Mouse (Mus musculus) kidney, embryonic 15.5 days (tissue): ENCODE measurements around the gene Gipc2. TPM values are rescaled to one million over a fixed set of nuclear protein-coding genes. Genes with fewer than 3 reads are reported as not detected.
"Not testable (repeated sequence)": the region's sequence is repeated elsewhere in the genome, so short reads cannot be mapped to it uniquely, and the experiment has no call there.

Experiments used
- ATAC-seq: fragments of 200-750 bp; cut with Nextera tagmentation; replicated peaks from 2 replicates; pipeline ENCODE4 v1.8.0; 2017; ENCODE audit warnings: moderate TSS enrichment; ENCODE audit not compliant: low FRiP score
- H3K27ac ChIP-seq: fragments of 300-500 bp; sonication (generic); 2 replicates; pipeline ENCODE4 v1.5.1; 2015; ENCODE audit warnings: mild to moderate bottlenecking, inconsistent platforms
- H3K27me3 ChIP-seq: fragments of 300-500 bp; sonication (generic); 2 replicates; pipeline ENCODE4 v1.6.1; 2015; ENCODE audit warnings: inconsistent platforms
- H3K36me3 ChIP-seq: fragments of 300-500 bp; sonication (generic); 2 replicates; pipeline ENCODE4 v1.6.1; 2015; ENCODE audit warnings: inconsistent platforms
- H3K4me1 ChIP-seq: fragments of 300-500 bp; sonication (generic); 2 replicates; pipeline ENCODE4 v1.6.1; 2015; ENCODE audit warnings: inconsistent platforms
- H3K4me2 ChIP-seq: fragments of 300-500 bp; sonication (generic); 2 replicates; pipeline ENCODE4 v1.6.1; 2015; ENCODE audit warnings: moderate library complexity, mild to moderate bottlenecking, inconsistent platforms
- H3K4me3 ChIP-seq: fragments of 300-500 bp; sonication (generic); replicated peaks from 2 replicates; pipeline ENCODE4 v1.5.1; 2015; ENCODE audit warnings: mild to moderate bottlenecking, inconsistent platforms
- H3K9ac ChIP-seq: fragments of 300-500 bp; sonication (generic); 2 replicates; pipeline ENCODE4 v1.6.1; 2015; ENCODE audit warnings: mild to moderate bottlenecking, inconsistent platforms
- H3K9me3 ChIP-seq: fragments of 300-500 bp; sonication (generic); replicated peaks from 2 replicates; pipeline ENCODE4 v1.6.1; 2016; ENCODE audit warnings: inconsistent platforms
- WGBS: fragments of 180-500 bp; shearing (Covaris S2); methylation state at CpG from one replicate; pipeline ENCODE4 v1.1.7; 2015; ENCODE audit warnings: mixed read lengths; 5-methylcytosine and 5-hydroxymethylcytosine counted together
- polyA plus RNA-seq: library from polyadenylated mRNA; unstranded; fragments of >200 nt; fragmentation: Nextera tagmentation; extraction: Ambion mirVana; gene quantifications from 2 replicates; pipeline ENCODE4 v1.2.1, GENCODE M21; 2015

Gipc2 gene
- polyA plus RNA-seq, 1 experiment from 2014 or later, result 25.4 TPM

DNA sequence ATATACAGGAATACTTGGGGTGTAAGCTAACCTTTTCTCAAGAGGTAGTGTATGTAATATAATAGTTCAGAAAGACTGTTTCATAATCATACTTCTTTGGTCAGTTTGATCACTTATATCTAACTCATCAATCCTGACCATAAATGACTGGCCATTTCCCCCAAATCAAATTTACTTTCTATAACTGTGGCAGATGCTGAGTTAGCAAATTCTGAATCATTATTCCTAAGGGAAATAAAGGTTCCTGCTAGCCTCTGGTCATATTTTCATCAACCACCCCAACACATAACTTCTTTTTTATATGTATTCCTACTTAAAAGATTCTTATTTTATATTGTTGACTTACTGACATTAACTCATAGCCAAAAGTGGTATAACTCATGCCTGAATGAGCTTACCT is 36.9 kb upstream of the Gipc2 start:
- Histone ChIP-seq H3K27ac (no peak overlapping the region), H3K9ac (no peak overlapping the region), H3K4me2 (no peak overlapping the region), H3K4me1 (no peaks in the 10 kb centered on the region), H3K36me3 (no peaks in the 10 kb centered on the region), H3K4me3 (no peak overlapping the region), H3K27me3 (no peaks in the 10 kb centered on the region), H3K9me3 (no peaks in the 10 kb centered on the region)
- ATAC-seq, result no peak

DNA sequence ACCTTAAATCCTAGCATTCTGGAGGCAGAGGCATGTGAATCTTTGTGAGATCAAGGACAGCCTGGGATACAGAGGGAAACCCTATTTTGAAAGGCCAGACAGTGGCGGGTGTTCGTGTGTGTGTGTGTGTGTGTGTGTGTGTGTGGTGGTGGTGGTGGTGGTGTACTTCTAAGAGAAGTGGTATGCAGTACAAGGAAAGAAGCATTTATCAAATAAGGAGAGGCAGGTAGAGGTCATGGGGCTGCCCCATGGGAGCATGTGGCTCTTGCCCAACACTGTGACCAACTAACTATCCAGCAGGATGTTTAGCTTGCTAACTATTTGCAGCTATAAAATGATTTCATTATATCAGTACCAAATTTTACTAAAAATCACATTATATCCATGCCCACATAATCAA is 35.6 kb upstream of the Gipc2 start:
- 94% methylated on average over 2 of the region's 2 CpGs for WGBS
- no peaks in the 10 kb centered on the region for H3K9me3 ChIP-seq
- no peaks in the 10 kb centered on the region for H3K4me1 ChIP-seq
- H3K36me3 ChIP-seq, result no peaks in the 10 kb centered on the region
- H3K27ac ChIP-seq, result no peak overlapping the region
- H3K4me3 ChIP-seq, result no peak overlapping the region
- ATAC-seq, result no peak
- H3K4me2 ChIP-seq, result no peak overlapping the region
- H3K27me3 ChIP-seq, result no peaks in the 10 kb centered on the region
- no peak overlapping the region for H3K9ac ChIP-seq

DNA sequence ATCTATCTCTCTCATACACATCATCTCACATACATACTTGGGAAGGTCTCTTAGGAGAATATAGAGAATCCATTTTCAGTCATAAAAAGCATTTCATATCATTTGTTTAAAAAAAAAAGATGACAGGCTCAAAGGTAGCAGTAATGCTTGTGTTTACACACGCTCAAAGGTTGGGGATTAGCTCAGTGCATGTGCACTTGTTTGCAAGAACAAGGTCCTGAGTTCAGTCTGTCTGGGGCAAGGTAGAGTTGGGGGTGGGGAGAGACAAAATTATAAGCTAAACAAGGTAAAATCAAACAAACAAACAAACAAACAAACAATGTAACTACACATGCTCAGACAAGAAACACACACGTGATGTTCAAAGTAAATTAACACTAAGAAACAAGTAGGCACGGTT is 35.2 kb upstream of the Gipc2 start:
- Histone ChIP-seq H3K4me2 (no peak overlapping the region), H3K4me3 (no peak overlapping the region), H3K9me3 (no peaks in the 10 kb centered on the region), H3K9ac (no peak overlapping the region), H3K4me1 (no peaks in the 10 kb centered on the region), H3K27me3 (no peaks in the 10 kb centered on the region), H3K36me3 (no peaks in the 10 kb centered on the region), H3K27ac (no peak overlapping the region)
- 90% methylated on average over 3 of the region's 3 CpGs for WGBS
- ATAC-seq, result no peak

DNA sequence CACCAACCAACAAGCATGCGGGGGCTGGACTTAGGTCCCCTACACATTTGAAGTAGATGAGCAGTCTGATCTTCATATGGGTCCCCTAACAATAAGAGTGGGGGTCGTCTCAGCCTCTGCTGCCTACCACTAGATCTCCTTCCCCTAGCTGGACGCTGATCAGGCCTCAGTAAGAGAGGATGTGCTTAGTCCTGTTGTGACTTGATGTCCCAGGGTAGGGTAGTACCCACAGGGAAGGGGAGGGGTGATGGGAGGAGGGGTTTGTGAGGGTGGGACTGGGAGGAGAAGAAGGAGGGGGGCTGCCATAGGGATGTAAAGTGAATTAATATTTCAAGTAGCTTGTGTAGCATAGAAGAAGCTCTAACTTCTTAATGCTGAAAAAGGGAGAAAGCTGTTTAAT is 33.1 kb upstream of the Gipc2 start:
- no peak overlapping the region for H3K9ac ChIP-seq
- no peaks in the 10 kb centered on the region for H3K4me1 ChIP-seq
- 61% methylated on average over 3 of the region's 3 CpGs for WGBS
- H3K36me3 ChIP-seq, result no peaks in the 10 kb centered on the region
- H3K4me3 ChIP-seq, result no peak overlapping the region
- no peak overlapping the region for H3K27ac ChIP-seq
- no peak for ATAC-seq
- H3K27me3 ChIP-seq, result no peaks in the 10 kb centered on the region
- no peak overlapping the region for H3K4me2 ChIP-seq
- H3K9me3 ChIP-seq, result no peaks in the 10 kb centered on the region

DNA sequence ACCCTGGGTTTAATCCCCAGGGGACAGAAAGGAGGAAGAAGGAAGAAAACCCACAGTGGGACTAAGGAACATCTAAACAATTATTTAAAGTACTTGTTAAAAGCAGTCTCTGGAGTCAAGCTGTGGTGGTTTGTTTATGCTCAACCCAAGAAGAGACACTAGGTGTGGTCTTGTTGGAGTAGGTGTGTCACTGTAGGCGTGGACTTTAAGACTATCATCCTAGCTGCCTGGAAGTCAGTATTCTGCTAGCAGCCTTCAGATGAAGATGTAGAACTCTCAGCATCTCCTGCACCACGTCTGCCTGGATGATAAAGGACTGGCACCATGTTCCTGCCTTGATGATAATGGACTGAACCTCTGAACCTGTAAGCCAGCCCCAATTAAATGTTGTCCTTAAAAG is 31.2 kb upstream of the Gipc2 start:
- not testable (repeated sequence) for H3K27me3 ChIP-seq, H3K9me3 ChIP-seq, H3K9ac ChIP-seq, H3K4me3 ChIP-seq, H3K4me2 ChIP-seq, H3K4me1 ChIP-seq, H3K27ac ChIP-seq, ATAC-seq, H3K36me3 ChIP-seq
- 45% methylated on average over 2 of the region's 2 CpGs for WGBS

DNA sequence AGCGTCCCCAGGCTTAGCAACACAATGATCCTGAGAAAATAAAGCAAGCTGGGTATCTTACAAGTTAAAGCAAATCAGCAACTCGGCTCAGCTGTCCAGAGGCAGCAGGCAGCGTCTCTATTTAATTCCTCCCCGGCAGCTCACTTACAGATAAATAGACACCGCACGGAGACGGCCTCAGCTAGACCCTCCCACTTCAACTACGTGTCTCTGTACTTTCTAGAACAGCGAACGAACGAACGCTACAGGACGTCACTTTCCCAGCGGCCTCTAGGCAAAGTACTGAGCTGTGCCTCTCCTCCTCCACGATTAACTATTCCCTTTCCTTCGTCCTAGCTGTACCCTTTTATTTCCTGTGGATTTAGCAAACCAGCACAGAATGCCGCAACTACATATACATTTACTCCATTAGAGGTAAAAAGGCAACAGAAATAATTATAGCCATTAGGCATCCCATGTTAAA is 27.6 kb upstream of the Gipc2 start:
- Histone ChIP-seq H3K36me3 (no peaks in the 10 kb centered on the region), H3K27ac (peak overlapping the region; percentile 90), H3K4me3 (peak overlapping the region; percentile 52), H3K4me2 (peak overlapping the region; percentile 59), H3K4me1 (peaks cover 20% of the 10 kb centered on the region), H3K27me3 (no peaks in the 10 kb centered on the region), H3K9ac (peak overlapping the region; percentile 61), H3K9me3 (no peaks in the 10 kb centered on the region)
- WGBS, result under 1% methylated on average over 17 of the region's 17 CpGs
- peak; percentile 94 for ATAC-seq

DNA sequence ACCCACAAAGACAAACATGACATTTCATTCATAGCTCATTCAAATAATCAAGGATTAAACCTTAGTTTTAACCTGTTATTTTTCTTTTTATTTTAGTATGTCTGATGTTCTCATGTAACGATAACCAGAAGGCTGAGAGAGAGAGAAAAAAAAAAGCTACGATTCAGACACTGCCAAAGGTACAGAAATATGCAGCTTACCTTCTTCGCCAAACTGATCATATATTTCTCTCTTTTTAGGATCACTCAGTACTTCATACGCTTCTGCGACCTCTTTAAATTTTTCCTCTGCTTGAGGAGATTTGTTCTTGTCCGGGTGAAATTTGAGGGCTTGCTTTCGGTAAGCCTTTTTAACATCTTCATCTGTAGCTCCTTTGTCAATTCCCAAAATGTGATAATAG is 27.1 kb upstream of the Gipc2 start:
- no peaks in the 10 kb centered on the region for H3K9me3 ChIP-seq
- H3K4me2 ChIP-seq, result peak overlapping the region; percentile 59
- no peak for ATAC-seq
- H3K27me3 ChIP-seq, result no peaks in the 10 kb centered on the region
- peak overlapping the region; percentile 90 for H3K27ac ChIP-seq
- H3K4me1 ChIP-seq, result peaks cover 21% of the 10 kb centered on the region
- peak overlapping the region; percentile 61 for H3K9ac ChIP-seq
- 3% methylated on average over 7 of the region's 7 CpGs for WGBS
- no peaks in the 10 kb centered on the region for H3K36me3 ChIP-seq
- H3K4me3 ChIP-seq, result peak overlapping the region; percentile 52

DNA sequence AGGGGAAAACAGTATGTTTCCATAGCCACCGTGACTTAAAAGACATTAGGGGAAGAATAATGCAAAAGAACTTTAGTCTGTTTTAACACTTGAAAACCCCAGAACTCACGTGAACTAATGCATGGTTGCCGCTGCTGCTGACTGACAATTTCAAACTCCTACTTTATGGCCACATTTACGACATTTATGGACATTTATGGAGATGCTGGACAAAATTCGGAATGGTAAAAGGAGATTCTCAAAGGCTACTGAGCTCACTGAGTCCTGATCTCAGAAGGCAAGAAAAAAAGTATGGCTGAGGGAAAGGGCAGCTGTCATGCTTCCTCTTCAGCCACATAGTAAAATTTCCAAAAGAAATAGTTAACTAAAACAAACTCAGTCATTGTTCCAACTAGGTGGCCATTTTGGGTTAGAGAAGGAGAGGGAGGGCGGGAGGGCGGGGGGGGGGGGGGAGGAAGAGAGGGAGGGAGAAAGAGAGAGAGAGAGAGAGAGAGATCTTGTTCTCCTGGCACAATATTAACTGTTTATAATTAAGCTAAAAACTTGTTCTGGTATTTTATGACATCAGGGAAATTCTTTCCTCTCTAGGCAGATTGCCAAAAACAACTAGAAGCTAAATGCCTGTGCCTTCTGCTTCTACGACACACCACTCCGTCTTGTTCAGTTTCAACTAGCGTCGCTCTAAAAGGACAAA is 26.4 kb upstream of the Gipc2 start:
- Histone ChIP-seq H3K36me3 (no peaks in the 10 kb centered on the region), H3K9me3 (no peaks in the 10 kb centered on the region), H3K4me1 (peaks cover 21% of the 10 kb centered on the region), H3K4me2 (peak overlapping the region; percentile 65), H3K9ac (peak overlapping the region; percentile 53), H3K27me3 (no peaks in the 10 kb centered on the region), H3K27ac (peak overlapping the region; percentile 90), H3K4me3 (peak overlapping the region; percentile 49)
- ATAC-seq, result 0 out of 2 replicates have a peak, but pooled peaks have one; percentile 16
- 14% methylated on average over 11 of the region's 11 CpGs for WGBS

DNA sequence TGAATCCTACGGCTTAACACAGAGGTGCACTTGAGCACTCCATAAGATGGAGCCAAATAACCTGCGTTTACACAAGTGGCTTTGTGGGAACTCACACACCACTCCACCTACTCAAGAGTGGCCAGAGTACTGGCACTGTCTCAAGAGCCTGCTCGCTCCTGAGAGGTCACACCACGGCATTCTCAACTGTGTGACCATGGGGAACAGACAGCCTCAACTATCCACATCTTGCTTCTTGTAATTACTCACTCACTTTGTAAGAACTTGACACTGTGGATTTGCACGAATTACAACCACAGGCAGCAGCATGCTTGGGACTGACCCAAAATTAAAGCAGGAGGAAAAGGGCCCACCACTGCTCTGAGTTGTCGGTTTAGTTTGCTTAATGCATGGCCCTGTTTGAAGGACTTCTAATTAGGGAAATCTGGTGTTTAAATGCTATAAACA is 25.8 kb upstream of the Gipc2 start:
- peak; percentile 41 for ATAC-seq
- Histone ChIP-seq H3K27ac (peak overlapping the region; percentile 90), H3K9me3 (no peaks in the 10 kb centered on the region), H3K9ac (peak overlapping the region; percentile 53), H3K4me2 (peak overlapping the region; percentile 65), H3K27me3 (no peaks in the 10 kb centered on the region), H3K4me1 (peaks cover 21% of the 10 kb centered on the region), H3K4me3 (peak overlapping the region; percentile 49), H3K36me3 (no peaks in the 10 kb centered on the region)
- WGBS, result 11% methylated on average over 6 of the region's 6 CpGs

DNA sequence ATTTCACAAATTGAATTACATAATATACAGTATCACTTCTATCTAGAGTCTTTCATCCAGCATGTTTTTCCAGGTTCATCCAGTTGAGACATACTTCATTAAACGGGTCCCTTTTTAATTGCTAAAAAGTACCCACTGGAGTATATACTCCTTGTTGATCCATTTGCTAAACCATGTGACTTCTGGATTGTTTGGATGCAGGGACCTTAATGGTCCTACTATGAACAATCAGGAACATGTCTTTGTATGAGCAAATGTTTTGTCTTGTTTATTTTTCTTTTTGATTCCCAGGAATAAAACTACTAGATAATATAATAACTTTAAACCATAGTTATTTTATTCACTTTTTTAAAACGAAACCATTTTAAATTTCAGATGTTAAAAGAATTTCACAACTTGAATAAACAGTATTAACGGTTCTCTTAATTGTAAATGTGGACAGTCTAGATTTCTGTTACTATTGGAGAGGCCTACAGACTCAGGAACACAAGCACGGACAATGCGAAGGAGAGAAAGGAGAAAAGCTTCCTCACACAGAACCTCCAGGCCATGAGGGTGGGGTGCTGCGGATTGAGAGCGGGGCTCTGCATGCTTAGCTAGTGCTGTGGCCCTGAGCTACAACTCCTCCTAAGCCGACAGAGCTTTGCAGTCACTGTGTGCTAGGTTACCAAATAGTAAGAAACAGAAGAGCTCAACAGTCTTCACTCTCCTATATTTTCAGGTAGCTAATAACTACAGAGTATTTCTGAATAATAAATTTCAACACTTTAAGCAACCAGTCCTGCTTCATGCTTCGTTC is 24.8 kb upstream of the Gipc2 start:
- ATAC-seq, result no peak
- H3K27me3 ChIP-seq, result no peaks in the 10 kb centered on the region
- peak overlapping the region; percentile 60 for H3K27ac ChIP-seq
- H3K9me3 ChIP-seq, result no peaks in the 10 kb centered on the region
- H3K4me2 ChIP-seq, result peak overlapping the region; percentile 65
- H3K36me3 ChIP-seq, result peaks cover 8% of the 10 kb centered on the region; the same call in 1 of the 2 replicates
- H3K4me1 ChIP-seq, result peaks cover 21% of the 10 kb centered on the region
- peak overlapping the region; percentile 42; the same call in 1 of the 2 replicates for H3K9ac ChIP-seq
- WGBS, result 71% methylated on average over 9 of the region's 9 CpGs
- H3K4me3 ChIP-seq, result peak overlapping the region; percentile 49

DNA sequence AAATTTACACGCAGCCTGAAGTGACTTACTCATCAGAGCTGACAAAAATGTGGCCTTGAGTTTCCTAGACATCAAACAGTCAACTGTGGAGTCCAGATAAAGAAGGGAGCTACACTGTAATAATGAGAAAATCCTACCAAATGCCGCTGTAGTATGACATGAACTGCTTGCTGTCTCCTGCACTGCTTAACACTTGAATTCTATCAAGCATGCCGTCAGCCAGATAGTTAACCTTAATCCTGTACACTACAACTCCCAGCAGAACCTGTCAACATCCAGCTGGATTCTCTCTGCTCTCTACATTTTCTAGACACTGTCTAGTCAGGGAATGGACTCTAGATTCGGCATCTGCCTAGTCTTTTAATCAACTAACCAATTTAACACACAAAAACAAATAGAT is 23.3 kb upstream of the Gipc2 start:
- Histone ChIP-seq H3K9me3 (no peaks in the 10 kb centered on the region), H3K4me3 (no peak overlapping the region), H3K27me3 (no peaks in the 10 kb centered on the region), H3K4me2 (peak overlapping the region; percentile 19), H3K27ac (peak overlapping the region; percentile 28; the same call in 1 of the 2 replicates), H3K36me3 (peaks cover 22% of the 10 kb centered on the region), H3K9ac (no peak overlapping the region), H3K4me1 (peaks cover 21% of the 10 kb centered on the region)
- peak; percentile 66 for ATAC-seq
- WGBS, result 36% methylated on average over 4 of the region's 4 CpGs

DNA sequence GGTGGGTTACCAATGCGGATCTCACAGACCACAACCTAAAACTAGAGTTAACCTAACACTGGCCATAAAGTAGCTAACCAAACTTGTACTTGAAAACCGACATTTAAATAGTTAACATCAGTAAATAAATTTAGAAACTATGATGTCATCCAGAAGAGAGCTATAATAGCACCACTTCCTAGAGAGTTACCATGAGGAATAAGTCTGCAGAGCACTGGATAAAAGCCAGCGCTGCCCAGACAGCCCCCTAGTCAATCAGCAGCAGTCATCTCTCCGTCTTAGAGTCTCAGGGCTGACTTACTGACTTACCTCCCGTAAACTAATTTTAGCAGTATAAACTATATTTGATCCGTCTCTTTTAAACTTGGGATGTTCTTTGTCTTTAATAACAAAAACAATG is 20.1 kb upstream of the Gipc2 start:
- ATAC-seq, result no peak
- H3K27me3 ChIP-seq, result no peaks in the 10 kb centered on the region
- no peak overlapping the region for H3K4me3 ChIP-seq
- H3K36me3 ChIP-seq, result peaks cover 36% of the 10 kb centered on the region
- no peak overlapping the region for H3K4me2 ChIP-seq
- H3K9ac ChIP-seq, result no peak overlapping the region
- 80% methylated on average over 6 of the region's 6 CpGs for WGBS
- no peak overlapping the region for H3K27ac ChIP-seq
- H3K9me3 ChIP-seq, result no peaks in the 10 kb centered on the region
- H3K4me1 ChIP-seq, result peaks cover 13% of the 10 kb centered on the region; the same call in 1 of the 2 replicates
